ENCODE assay signal across 14 mouse cellular contexts in genomic region chr6:108824816-108825545, GRCm38 (mm10). TPM values are rescaled to one million over a fixed set of nuclear protein-coding genes. Genes with fewer than 3 reads are reported as not detected.
DNase-seq lines count a peak whose midpoint lies in the region; ATAC-seq and TF ChIP-seq lines count a peak whose summit lies in the region.
"Had no signal": no experiment of that assay in that cellular context is flagged by ENCODE, and none has a peak within 500 bp of the region (broad histone marks: within the 10 kb centered on the region; RNA-seq: fewer than 3 reads in every experiment).

No protein-coding gene starts in this region.

- H3K9ac ChIP-seq in forebrain, embryonic 16.5 days (replicated peaks; ENCODE audit: low read depth, low read length): no peak overlapping the region
- no peak overlapping the region for H3K9ac ChIP-seq in stomach, postnatal 0 days (ENCODE audit: low read length)
- H3K9ac ChIP-seq: embryonic facial prominence, embryonic 12.5 days; kidney, embryonic 15.5 days; liver, embryonic 15.5 days had no signal

- TF ChIP-seq CTCF in thymus, adult 2 months (IDR thresholded peaks at IDR 0.05; ENCODE audit: borderline replicate concordance, control insufficient read depth, extremely low read depth, insufficient read depth, low read length, poor library complexity): no peak
- no peak for TF ChIP-seq CTCF in stomach, postnatal 0 days (IDR thresholded peaks at IDR 0.05; ENCODE audit: low read depth)

- DNase-seq in heart, adult 8-10 months (ENCODE audit: low spot score): peak; percentile 12
- DNase-seq in heart, postnatal 4 days: no peak
- no peak for DNase-seq in thymus, adult 2 months
- no peak for DNase-seq in thymus, postnatal 4 days
- DNase-seq in lung, postnatal 25 days (ENCODE audit: low spot score): peak; percentile 48
- DNase-seq in stomach, postnatal 0 days (ENCODE audit: low spot score): no peak
- DNase-seq: cerebellum, adult 9-11 months; right cerebral cortex, postnatal 4 days had no signal

- peak overlapping the region; percentile 66 for H3K27ac ChIP-seq in thymus, adult 2 months (ENCODE audit: control insufficient read depth, insufficient read depth, low read length)
- H3K27ac ChIP-seq in forebrain, embryonic 16.5 days (ENCODE audit: low read length): no peak overlapping the region
- H3K27ac ChIP-seq in stomach, postnatal 0 days (replicated peaks): no peak overlapping the region
- H3K27ac ChIP-seq: embryonic facial prominence, embryonic 12.5 days; hindbrain, postnatal 0 days; kidney, embryonic 15.5 days; liver, embryonic 15.5 days had no signal

- WGBS in thymus, adult 2 months: 14% methylated on average over 7 of the region's 7 CpGs
- 87% methylated on average over 7 of the region's 7 CpGs for WGBS in forebrain, embryonic 16.5 days
- 69% methylated on average over 7 of the region's 7 CpGs for WGBS in stomach, postnatal 0 days

- no peak for ATAC-seq in forebrain, embryonic 16.5 days
- ATAC-seq in stomach, postnatal 0 days (ENCODE audit: low FRiP score, low TSS enrichment): no peak
- ATAC-seq: CD4-positive, CD25-positive, alpha-beta regulatory T cell, adult 4 months; hindbrain, postnatal 0 days had no signal

- TF ChIP-seq EP300 in stomach, postnatal 0 days (optimal IDR thresholded peaks at IDR 0.05): no peak

- H3K4me1 ChIP-seq in thymus, adult 2 months (replicated peaks; ENCODE audit: control insufficient read depth, insufficient read depth, low read length): peaks cover 12% of the 10 kb centered on the region
- peaks cover 13% of the 10 kb centered on the region for H3K4me1 ChIP-seq in forebrain, embryonic 16.5 days (replicated peaks; ENCODE audit: control insufficient read depth, insufficient read depth, low read length)
- H3K4me1 ChIP-seq in stomach, postnatal 0 days (replicated peaks; ENCODE audit: control insufficient read depth, insufficient read depth): no peaks in the 10 kb centered on the region; the same call in 1 of the 2 replicates

- no peak for TF ChIP-seq POLR2A in thymus, adult 2 months (IDR thresholded peaks at IDR 0.05; ENCODE audit: control insufficient read depth, extremely low read depth, insufficient read depth, low read length, poor library complexity)

- peaks cover 33% of the 10 kb centered on the region for H3K36me3 ChIP-seq in thymus, adult 2 months (ENCODE audit: control insufficient read depth, insufficient read depth, low read length)
- H3K36me3 ChIP-seq in forebrain, embryonic 16.5 days (ENCODE audit: control insufficient read depth, insufficient read depth): peaks cover 12% of the 10 kb centered on the region
- H3K36me3 ChIP-seq in stomach, postnatal 0 days (ENCODE audit: control insufficient read depth, insufficient read depth, low read length): peaks cover 19% of the 10 kb centered on the region; the same call in 1 of the 2 replicates

- no peaks in the 10 kb centered on the region for H3K27me3 ChIP-seq in thymus, adult 2 months (ENCODE audit: control insufficient read depth, insufficient read depth, low read length)
- H3K27me3 ChIP-seq in forebrain, embryonic 16.5 days (replicated peaks; ENCODE audit: control insufficient read depth, insufficient read depth, low read length): no peaks in the 10 kb centered on the region
- no peaks in the 10 kb centered on the region for H3K27me3 ChIP-seq in stomach, postnatal 0 days (ENCODE audit: control insufficient read depth, insufficient read depth, low read length)
- H3K27me3 ChIP-seq: embryonic facial prominence, embryonic 12.5 days; kidney, embryonic 15.5 days; liver, embryonic 15.5 days had no signal

- H3K9me3 ChIP-seq in forebrain, embryonic 16.5 days (ENCODE audit: control insufficient read depth, low read length): no peaks in the 10 kb centered on the region
- H3K9me3 ChIP-seq in stomach, postnatal 0 days (ENCODE audit: control insufficient read depth, low read length): no peaks in the 10 kb centered on the region
- H3K9me3 ChIP-seq: embryonic facial prominence, embryonic 12.5 days; kidney, embryonic 15.5 days; liver, embryonic 15.5 days had no signal

- H3K4me3 ChIP-seq in thymus, adult 2 months (ENCODE audit: control insufficient read depth, insufficient read depth, low read length): no peak overlapping the region
- H3K4me3 ChIP-seq in forebrain, embryonic 16.5 days (replicated peaks; ENCODE audit: low read length): no peak overlapping the region
- H3K4me3 ChIP-seq in stomach, postnatal 0 days (ENCODE audit: low read depth, low read length): no peak overlapping the region
- H3K4me3 ChIP-seq: embryonic facial prominence, embryonic 12.5 days; kidney, embryonic 15.5 days; liver, embryonic 15.5 days had no signal

- no peak overlapping the region for H3K4me2 ChIP-seq in forebrain, embryonic 16.5 days (ENCODE audit: low read length)
- H3K4me2 ChIP-seq in stomach, postnatal 0 days (replicated peaks; ENCODE audit: low read depth): no peak overlapping the region
- H3K4me2 ChIP-seq: embryonic facial prominence, embryonic 12.5 days; kidney, embryonic 15.5 days; liver, embryonic 15.5 days had no signal

RNA-seq across cellular contexts. Expression of gene Edem1, which starts 3.5 kb away (rescaled TPM):
- total RNA-seq in heart, adult 8-10 months (2022): 10 to 100 TPM in 2 of 4 experiments, 1 to 10 TPM in 2; 6.2 to 12.5 (median 9.0) TPM
- 10 to 100 TPM; 14.2 to 22.3 TPM for total RNA-seq in heart, postnatal 4 days (2021)
- polyA plus RNA-seq in thymus, adult 2 months (2012; rRNA removed): 241 and 286 TPM in 2 replicates
- polyA plus RNA-seq in forebrain, embryonic 16.5 days (2015; fragmentation: Nextera tagmentation; extraction: Ambion mirVana): 6.8 and 7.3 TPM in 2 replicates
- 34.8 and 35.8 TPM in 2 replicates for polyA plus RNA-seq in stomach, postnatal 0 days (2015; fragmentation: Nextera tagmentation; extraction: Ambion mirVana)

RNA-seq across cellular contexts. Expression of gene Arl8b, which starts 42.1 kb away (rescaled TPM):
- total RNA-seq in heart, adult 8-10 months (2022): 100 to 1,000 TPM in 2 of 4 experiments, 10 to 100 TPM in 2; 91.8 to 102 (median 97.3) TPM
- total RNA-seq in heart, postnatal 4 days (2021): 10 to 100 TPM; 77.8 to 79.9 TPM
- polyA plus RNA-seq in thymus, adult 2 months (2012; rRNA removed): 22.1 and 22.3 TPM in 2 replicates
- polyA plus RNA-seq in forebrain, embryonic 16.5 days (2015; fragmentation: Nextera tagmentation; extraction: Ambion mirVana): 104 and 110 TPM in 2 replicates
- 57.5 and 60.5 TPM in 2 replicates for polyA plus RNA-seq in stomach, postnatal 0 days (2015; fragmentation: Nextera tagmentation; extraction: Ambion mirVana)

Comparison
In these comparisons a context has a peak if more than half of its experiments do, and no peak if none do; other contexts are left out.
1. DNase-seq: peak in heart, adult 8-10 months (single experiment) and lung, postnatal 25 days (single experiment); none in heart, postnatal 4 days (single experiment), thymus, adult 2 months (single experiment), thymus, postnatal 4 days (single experiment) and stomach, postnatal 0 days (single experiment).